8 mouse cellular contexts compared by ENCODE assay signal in the genomic region with DNA sequence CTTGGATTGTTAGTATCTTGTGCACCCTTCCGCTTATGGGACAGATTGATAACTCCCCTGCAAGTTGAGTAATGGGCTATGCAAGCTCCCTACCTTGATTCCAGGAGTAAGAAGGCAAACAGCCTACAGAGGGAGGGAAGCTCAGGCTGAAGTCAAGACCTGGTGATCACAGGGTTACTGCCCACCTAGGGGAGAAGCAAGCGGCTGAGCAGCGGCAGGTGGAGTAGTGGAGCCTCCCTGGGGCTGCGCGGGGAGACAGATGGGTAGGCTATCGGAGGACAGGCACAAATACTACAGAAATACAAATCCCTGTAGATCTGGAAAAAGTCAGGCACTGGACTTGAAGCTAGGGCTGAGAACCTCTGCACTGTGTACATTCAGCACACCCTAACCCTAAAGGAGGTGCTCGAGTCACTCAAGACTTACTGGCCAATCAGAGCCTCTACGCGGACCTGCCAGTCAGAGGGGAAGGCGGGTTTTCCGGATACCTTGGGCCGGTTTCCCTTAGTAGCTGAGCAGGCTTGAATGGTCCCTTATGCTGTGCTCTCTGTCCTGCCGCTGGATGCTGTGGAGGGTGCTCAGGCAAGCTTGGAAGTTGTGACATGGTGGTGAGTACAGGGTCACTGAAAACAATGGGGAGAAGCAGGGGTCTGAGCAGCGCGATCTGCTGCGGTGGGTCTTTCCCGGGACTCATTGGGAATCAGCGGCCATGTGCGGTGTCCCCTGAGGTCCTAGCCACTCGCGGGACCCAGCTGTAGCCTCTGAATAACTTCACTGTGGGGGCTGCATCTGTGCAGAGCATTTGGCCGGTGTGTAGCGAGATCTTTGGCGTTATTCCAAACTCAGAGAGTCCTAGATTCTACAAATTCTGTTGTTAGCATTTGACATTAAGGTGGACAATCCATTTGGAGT. TPM values are rescaled to one million over a fixed set of nuclear protein-coding genes. Genes with fewer than 3 reads are reported as not detected.
DNase-seq lines count a peak whose midpoint lies in the region; TF ChIP-seq lines count a peak whose summit lies in the region.
"Not testable (repeated sequence)": the region's sequence is repeated elsewhere in the genome, so short reads cannot be mapped to it uniquely, and the experiment has no call there.

A gene (plus strand): TSS at position 496 of the 912 bp plus-strand sequence.

- peak; percentile 91 for DNase-seq in ZHBTc4 (ENCODE audit: low read depth, low spot score)
- peak; percentile 32 to 60 for DNase-seq in cerebellum, postnatal 4 days (ENCODE audit: low spot score in 2 of 2)
- peak; percentile 57 for DNase-seq in gastrocnemius, postnatal 10 days
- DNase-seq in induced T-regulatory cell, adult 2 months (ENCODE audit: low read depth) = peak; percentile 86
- DNase-seq in left cerebral cortex, adult 2 months (ENCODE audit: extremely low spot score in 1 of 2, low spot score in 2 of 2) = peak; percentile 70 to 83
- DNase-seq in retina, postnatal 7 days (ENCODE audit: low read depth, low spot score) = peak; percentile 43
- peak; percentile 61 for DNase-seq in urinary bladder, adult 2 months (ENCODE audit: low spot score)

- H3K79me2 ChIP-seq in macrophage (ENCODE audit: inconsistent target) = peaks cover 27% of the 10 kb centered on the region

- not testable (repeated sequence) for TF ChIP-seq CTCF in left cerebral cortex, adult 2 months (IDR thresholded peaks at IDR 0.05)

- peak within 1 kb of the TSS; percentile 32; the same call in 1 of the 2 replicates for H3K27ac ChIP-seq in left cerebral cortex, adult 2 months
- H3K27ac ChIP-seq in macrophage = 0 out of 2 replicates have a peak within 1 kb of the TSS, but pooled peaks have one; percentile 10

- peak within 1 kb of the TSS; percentile 56 for H3K4me3 ChIP-seq in left cerebral cortex, adult 2 months
- peak within 1 kb of the TSS; percentile 67 for H3K4me3 ChIP-seq in macrophage (ENCODE audit: inconsistent target)

- H3K36me3 ChIP-seq in macrophage (ENCODE audit: inconsistent target) = not testable (repeated sequence)

- intact Hi-C loops in left cerebral cortex, adult 2 months (cut with DNase I) = loop anchor here (2.0 to 10.0 kb wide), 3 partner anchors 59 to 109 kb away; a partner anchor contains a TSS

- 4% methylated on average over 22 of the region's 24 CpGs for WGBS in macrophage (ENCODE audit: missing documents)

RNA-seq across cellular contexts. Expression of the gene that starts here (rescaled TPM):
- total RNA-seq in gastrocnemius, postnatal 10 days (2021) = 10 to 100 TPM in 1 of 2 experiments, 1 to 10 TPM in 1; 9.2 to 12.7 TPM
- total RNA-seq in left cerebral cortex, adult 2 months (2021) = 10 to 100 TPM; 50.7 to 57.5 TPM
- 100 to 1,000 TPM in 3 of 26 experiments, 10 to 100 TPM in 23; 27.0 to 110 (median 63.6) TPM for total RNA-seq in macrophage (2018; cell fraction: chromatin; rRNA removed)
- total RNA-seq in macrophage (2018; cell fraction: cytosol; rRNA removed) = 10 to 100 TPM in 19 of 26 experiments, 1 to 10 TPM in 7; 5.8 to 17.7 (median 12.1) TPM
- 100 to 1,000 TPM in 1 of 26 experiments, 10 to 100 TPM in 25; 20.7 to 119 (median 45.7) TPM for total RNA-seq in macrophage (2018; cell fraction: nucleus; rRNA removed)
- polyA plus RNA-seq in macrophage (2018) = 14.3 to 15.9 TPM (median 15.7 TPM) in 3 replicates
- 27.3 and 36.8 TPM in 2 replicates for polyA plus RNA-seq in urinary bladder, adult 2 months (2012; rRNA removed)

Comparison
In these comparisons a context has a peak if more than half of its experiments do, and no peak if none do; other contexts are left out.
1. Peak in every context shown above with its lines: DNase-seq, H3K4me3 ChIP-seq and H3K27ac ChIP-seq.